Mouse (Mus musculus): ENCODE results near the gene E130309D02Rik. TPM values are rescaled to one million over a fixed set of nuclear protein-coding genes. Genes with fewer than 3 reads are reported as not detected.

The E130309D02Rik gene
- polyA plus RNA-seq, 1 experiment, result 22.3 TPM

- Histone ChIP-seq H3K36me3 (ENCODE audit: control insufficient read depth, insufficient read depth, low read length, poor library complexity, severe bottlenecking) (no peaks in the 10 kb centered on the region), H3K4me1 (ENCODE audit: control insufficient read depth, insufficient read depth, low read length) (no peaks in the 10 kb centered on the region), H3K27me3 (ENCODE audit: control insufficient read depth, insufficient read depth, low read length, poor library complexity, severe bottlenecking) (no peaks in the 10 kb centered on the region), H3K9ac (ENCODE audit: low read depth, poor library complexity, severe bottlenecking) (no peak overlapping the region), H3K27ac (ENCODE audit: insufficient read depth, low read length) (no peak overlapping the region), H3K4me3 (ENCODE audit: low read depth, low read length) (no peak overlapping the region), H3K9me3 (replicated peaks; ENCODE audit: control insufficient read depth, insufficient read depth, low read length, poor library complexity, severe bottlenecking) (no peaks in the 10 kb centered on the region)
- peak; percentile 78 for TF ChIP-seq CTCF (IDR thresholded peaks at IDR 0.05; ENCODE audit: low read depth, low read length)
- TF ChIP-seq EP300 (IDR thresholded peaks at IDR 0.05; ENCODE audit: insufficient read depth, low read depth, low read length), result no peak
Measured at GRCm38 (mm10) chr5:143284762-143285161, 30.4 kb downstream of the E130309D02Rik start.

GRCm38 (mm10) chr5:143279247-143279646 lies 35.9 kb downstream of the E130309D02Rik start:
- Histone ChIP-seq H3K36me3 (ENCODE audit: control insufficient read depth, insufficient read depth, low read length, poor library complexity, severe bottlenecking) (no peaks in the 10 kb centered on the region), H3K9ac (ENCODE audit: low read depth, poor library complexity, severe bottlenecking) (no peak overlapping the region), H3K9me3 (replicated peaks; ENCODE audit: control insufficient read depth, insufficient read depth, low read length, poor library complexity, severe bottlenecking) (no peaks in the 10 kb centered on the region), H3K27me3 (ENCODE audit: control insufficient read depth, insufficient read depth, low read length, poor library complexity, severe bottlenecking) (no peaks in the 10 kb centered on the region), H3K27ac (ENCODE audit: insufficient read depth, low read length) (no peak overlapping the region), H3K4me3 (ENCODE audit: low read depth, low read length) (no peak overlapping the region), H3K4me1 (ENCODE audit: control insufficient read depth, insufficient read depth, low read length) (no peaks in the 10 kb centered on the region)
- no peak for TF ChIP-seq EP300 (IDR thresholded peaks at IDR 0.05; ENCODE audit: insufficient read depth, low read depth, low read length)
- TF ChIP-seq POLR2A (IDR thresholded peaks at IDR 0.05; ENCODE audit: insufficient read depth, low read length), result no peak
- no peak for TF ChIP-seq CTCF (IDR thresholded peaks at IDR 0.05; ENCODE audit: low read depth, low read length)

- H3K9ac ChIP-seq (ENCODE audit: low read depth, poor library complexity, severe bottlenecking), result no peak overlapping the region
- H3K27me3 ChIP-seq (ENCODE audit: control insufficient read depth, insufficient read depth, low read length, poor library complexity, severe bottlenecking), result no peaks in the 10 kb centered on the region
- no peak overlapping the region for H3K4me3 ChIP-seq (ENCODE audit: low read depth, low read length)
- no peaks in the 10 kb centered on the region for H3K36me3 ChIP-seq (ENCODE audit: control insufficient read depth, insufficient read depth, low read length, poor library complexity, severe bottlenecking)
- no peaks in the 10 kb centered on the region for H3K4me1 ChIP-seq (ENCODE audit: control insufficient read depth, insufficient read depth, low read length)
- no peak for TF ChIP-seq EP300 (IDR thresholded peaks at IDR 0.05; ENCODE audit: insufficient read depth, low read depth, low read length)
- H3K27ac ChIP-seq (ENCODE audit: insufficient read depth, low read length), result no peak overlapping the region
- no peaks in the 10 kb centered on the region for H3K9me3 ChIP-seq (replicated peaks; ENCODE audit: control insufficient read depth, insufficient read depth, low read length, poor library complexity, severe bottlenecking)
Measured at GRCm38 (mm10) chr5:143275761-143276160, 39.4 kb downstream of the E130309D02Rik start.

GRCm38 (mm10) chr5:143272540-143273330 lies 42.4 kb downstream of the E130309D02Rik start:
- H3K27ac ChIP-seq (ENCODE audit: insufficient read depth, low read length), result no peak overlapping the region
- no peaks in the 10 kb centered on the region for H3K36me3 ChIP-seq (ENCODE audit: control insufficient read depth, insufficient read depth, low read length, poor library complexity, severe bottlenecking)
- no peak overlapping the region for H3K4me3 ChIP-seq (ENCODE audit: low read depth, low read length)
- H3K9ac ChIP-seq (ENCODE audit: low read depth, poor library complexity, severe bottlenecking), result no peak overlapping the region
- H3K9me3 ChIP-seq (replicated peaks; ENCODE audit: control insufficient read depth, insufficient read depth, low read length, poor library complexity, severe bottlenecking), result no peaks in the 10 kb centered on the region
- no peaks in the 10 kb centered on the region for H3K4me1 ChIP-seq (ENCODE audit: control insufficient read depth, insufficient read depth, low read length)
- TF ChIP-seq CTCF (IDR thresholded peaks at IDR 0.05; ENCODE audit: low read depth, low read length) (no peak), EP300 (IDR thresholded peaks at IDR 0.05; ENCODE audit: insufficient read depth, low read depth, low read length) (no peak), POLR2A (IDR thresholded peaks at IDR 0.05; ENCODE audit: insufficient read depth, low read length) (no peak)
- peaks cover 2% of the 10 kb centered on the region; the same call in 1 of the 2 replicates for H3K27me3 ChIP-seq (ENCODE audit: control insufficient read depth, insufficient read depth, low read length, poor library complexity, severe bottlenecking)

- Histone ChIP-seq H3K4me1 (ENCODE audit: control insufficient read depth, insufficient read depth, low read length) (no peaks in the 10 kb centered on the region), H3K9me3 (replicated peaks; ENCODE audit: control insufficient read depth, insufficient read depth, low read length, poor library complexity, severe bottlenecking) (no peaks in the 10 kb centered on the region), H3K36me3 (ENCODE audit: control insufficient read depth, insufficient read depth, low read length, poor library complexity, severe bottlenecking) (no peaks in the 10 kb centered on the region), H3K4me3 (ENCODE audit: low read depth, low read length) (no peak overlapping the region), H3K9ac (ENCODE audit: low read depth, poor library complexity, severe bottlenecking) (no peak overlapping the region), H3K27ac (ENCODE audit: insufficient read depth, low read length) (no peak overlapping the region), H3K27me3 (ENCODE audit: control insufficient read depth, insufficient read depth, low read length, poor library complexity, severe bottlenecking) (peaks cover 2% of the 10 kb centered on the region; the same call in 1 of the 2 replicates)
- no peak for TF ChIP-seq CTCF (IDR thresholded peaks at IDR 0.05; ENCODE audit: low read depth, low read length)
- no peak for TF ChIP-seq EP300 (IDR thresholded peaks at IDR 0.05; ENCODE audit: insufficient read depth, low read depth, low read length)
- TF ChIP-seq POLR2A (IDR thresholded peaks at IDR 0.05; ENCODE audit: insufficient read depth, low read length), result no peak
Measured at GRCm38 (mm10) chr5:143272108-143272507, 43.1 kb downstream of the E130309D02Rik start.

GRCm38 (mm10) chr5:143271642-143272041 lies 43.5 kb downstream of the E130309D02Rik start:
- no peak overlapping the region for H3K27ac ChIP-seq (ENCODE audit: insufficient read depth, low read length)
- no peaks in the 10 kb centered on the region for H3K4me1 ChIP-seq (ENCODE audit: control insufficient read depth, insufficient read depth, low read length)
- H3K4me3 ChIP-seq (ENCODE audit: low read depth, low read length), result no peak overlapping the region
- H3K27me3 ChIP-seq (ENCODE audit: control insufficient read depth, insufficient read depth, low read length, poor library complexity, severe bottlenecking), result peaks cover 2% of the 10 kb centered on the region; the same call in 1 of the 2 replicates
- H3K9ac ChIP-seq (ENCODE audit: low read depth, poor library complexity, severe bottlenecking), result no peak overlapping the region
- no peaks in the 10 kb centered on the region for H3K9me3 ChIP-seq (replicated peaks; ENCODE audit: control insufficient read depth, insufficient read depth, low read length, poor library complexity, severe bottlenecking)
- TF ChIP-seq EP300 (IDR thresholded peaks at IDR 0.05; ENCODE audit: insufficient read depth, low read depth, low read length) (no peak), CTCF (IDR thresholded peaks at IDR 0.05; ENCODE audit: low read depth, low read length) (no peak), POLR2A (IDR thresholded peaks at IDR 0.05; ENCODE audit: insufficient read depth, low read length) (no peak)
- no peaks in the 10 kb centered on the region for H3K36me3 ChIP-seq (ENCODE audit: control insufficient read depth, insufficient read depth, low read length, poor library complexity, severe bottlenecking)

Data from ES-Bruce4 (cell line).